Mouse (Mus musculus) liver, embryonic 14.5 days (tissue): ENCODE data around the gene Capzb. TPM values are rescaled to one million over a fixed set of nuclear protein-coding genes. Genes with fewer than 3 reads are reported as not detected.

Experiments
- ATAC-seq: fragments of 200-750 bp; cut with Nextera tagmentation; 2 replicates; pipeline ENCODE4 v1.8.0; 2017; ENCODE audit warnings: moderate number of reproducible peaks, mild to moderate bottlenecking, moderate library complexity; ENCODE audit not compliant: insufficient read depth
- DNase-seq, 3 experiments: peaks; one replicate each; pipeline ENCODE4 v3.0.0-alpha.2; 2012 to 2013; ENCODE audit warnings: low read depth in 3 of 3, low spot score in 3 of 3
- H3K27ac ChIP-seq: fragments of 300-500 bp; sonication (generic); 2 replicates; pipeline ENCODE4 v1.5.1; 2014; ENCODE audit warnings: moderate library complexity, mild to moderate bottlenecking, control low read depth, inconsistent platforms
- H3K27me3 ChIP-seq: fragments of 300-500 bp; sonication (generic); 2 replicates; pipeline ENCODE4 v1.6.1; 2014; ENCODE audit warnings: mild to moderate bottlenecking, low read length, moderate library complexity; ENCODE audit not compliant: control insufficient read depth, insufficient read depth
- H3K36me3 ChIP-seq: fragments of 300-500 bp; sonication (generic); replicated peaks from 2 replicates; pipeline ENCODE4 v1.6.1; 2014; ENCODE audit warnings: low read depth; ENCODE audit not compliant: control insufficient read depth, insufficient read depth
- H3K4me1 ChIP-seq, 2 experiments: fragments of 200-500 bp in 1 of 2; fragments of 300-500 bp in 1 of 2; sonication (generic) in 1 of 2; replicated peaks; 2 replicates each; pipeline ENCODE4 v1.6.1; 2012 to 2014; ENCODE audit warnings: antibody characterized with exemption in 1 of 2, inconsistent platforms in 1 of 2, low read length in 1 of 2; ENCODE audit not compliant: control insufficient read depth in 2 of 2, insufficient read depth in 2 of 2
- H3K4me2 ChIP-seq: fragments of 300-500 bp; sonication (generic); 2 replicates; pipeline ENCODE4 v1.6.1; 2014; ENCODE audit warnings: low read depth, mild to moderate bottlenecking, control low read depth, moderate library complexity
- H3K4me3 ChIP-seq, 2 experiments: fragments of 200-500 bp in 1 of 2; fragments of 300-500 bp in 1 of 2; sonication (generic) in 1 of 2; 2 replicates each; pipeline ENCODE4 v1.5.1; 2012 to 2014; ENCODE audit warnings: low read depth in 2 of 2, low read length in 2 of 2, mild to moderate bottlenecking in 2 of 2, control low read depth in 1 of 2, inconsistent platforms in 1 of 2, moderate library complexity in 1 of 2; ENCODE audit not compliant: insufficient read depth in 1 of 2
- H3K9ac ChIP-seq: fragments of 300-500 bp; sonication (generic); replicated peaks from 2 replicates; pipeline ENCODE4 v1.6.1; 2014; ENCODE audit warnings: mild to moderate bottlenecking, control low read depth, moderate library complexity
- H3K9me3 ChIP-seq: fragments of 300-500 bp; sonication (generic); 2 replicates; pipeline ENCODE4 v1.6.1; 2016; ENCODE audit warnings: low read length, mixed read lengths; ENCODE audit not compliant: control insufficient read depth
- CTCF ChIP-seq: IDR thresholded peaks from 2 replicates; pipeline ENCODE4 v1.5.1; 2016; ENCODE audit warnings: antibody characterized with exemption, low read depth, control low read depth
- EP300 ChIP-seq: IDR thresholded peaks from 2 replicates; pipeline ENCODE4 v1.6.1; 2016; ENCODE audit warnings: antibody characterized with exemption, low read depth
- WGBS: fragments of 180-500 bp; shearing (Covaris S2); extraction: QIAGEN DNeasy Blood & Tissue Kit; methylation state at CpG from one replicate; pipeline ENCODE4 v1.1.7; 2014; ENCODE audit not compliant: insufficient replicate concordance; 5-methylcytosine and 5-hydroxymethylcytosine counted together
- polyA plus RNA-seq, 2 experiments: library from polyadenylated mRNA; depleted of rRNA in 1 of 2; stranded (reverse) in 1 of 2; unstranded in 1 of 2; fragments of >200 nt; fragmentation: Nextera tagmentation in 1 of 2; extraction: Ambion mirVana in 1 of 2; gene quantifications; 2 replicates each; pipeline versions ENCODE4 v1.2.1 to v1.2.3; 2012 to 2014

The Capzb gene
- polyA plus RNA-seq, 2 experiments = 63.0 to 110 TPM

- H3K9me3 ChIP-seq = no peaks in the 10 kb centered on the region
- H3K4me3 ChIP-seq = no peak overlapping the region
- TF ChIP-seq CTCF = no peak
- no peak for TF ChIP-seq EP300
- no peaks in the 10 kb centered on the region for H3K27me3 ChIP-seq
- H3K27ac ChIP-seq = no peak overlapping the region
- H3K36me3 ChIP-seq = no peaks in the 10 kb centered on the region
- ATAC-seq (no peak), DNase-seq (no peak)
- no peak overlapping the region for H3K9ac ChIP-seq
- 86% methylated on average over 7 of the region's 7 CpGs for WGBS
- peaks cover 3 to 14% of the 10 kb centered on the region in 2 experiments; a peak in 3 of 4 replicates for H3K4me1 ChIP-seq
- no peak overlapping the region for H3K4me2 ChIP-seq
These were observed 53.6 kb downstream of the Capzb start for GRCm38 (mm10) chr4:139246130-139246877.

- DNase-seq (no peak), ATAC-seq (no peak)
- WGBS = 80% methylated on average over 7 of the region's 7 CpGs
- H3K9ac ChIP-seq = no peak overlapping the region
- TF ChIP-seq EP300 (no peak), CTCF (no peak)
- peaks cover 3 to 20% of the 10 kb centered on the region in 2 experiments; a peak in 3 of 4 replicates for H3K4me1 ChIP-seq
- H3K4me3 ChIP-seq = no peak overlapping the region
- no peak overlapping the region for H3K27ac ChIP-seq
- no peaks in the 10 kb centered on the region for H3K27me3 ChIP-seq
- H3K9me3 ChIP-seq = no peaks in the 10 kb centered on the region
- H3K4me2 ChIP-seq = no peak overlapping the region
- H3K36me3 ChIP-seq = no peaks in the 10 kb centered on the region
These were observed 55.3 kb downstream of the Capzb start for GRCm38 (mm10) chr4:139247966-139248365.

GRCm38 (mm10) chr4:139248736-139249135 is 56.0 kb downstream of the Capzb start:
- DNase-seq = no peak
- Histone ChIP-seq H3K27me3 (no peaks in the 10 kb centered on the region), H3K9me3 (no peaks in the 10 kb centered on the region), H3K36me3 (no peaks in the 10 kb centered on the region), H3K4me1 (peaks cover 3 to 20% of the 10 kb centered on the region in 2 experiments; a peak in 3 of 4 replicates), H3K27ac (no peak overlapping the region), H3K9ac (no peak overlapping the region), H3K4me2 (no peak overlapping the region), H3K4me3 (no peak overlapping the region)
- TF ChIP-seq CTCF (no peak), EP300 (no peak)
- no peak for ATAC-seq
- WGBS = 74% methylated on average over 5 of the region's 5 CpGs

GRCm38 (mm10) chr4:139250043-139250442 is 57.3 kb downstream of the Capzb start:
- no peak for TF ChIP-seq EP300
- no peak for TF ChIP-seq CTCF
- no peak overlapping the region for H3K9ac ChIP-seq
- H3K4me2 ChIP-seq = no peak overlapping the region
- ATAC-seq (no peak), DNase-seq (no peak)
- H3K27ac ChIP-seq = no peak overlapping the region
- 64% methylated on average over 5 of the region's 5 CpGs for WGBS
- H3K4me1 ChIP-seq = peaks cover 3 to 20% of the 10 kb centered on the region in 2 experiments; a peak in 3 of 4 replicates
- H3K4me3 ChIP-seq = no peak overlapping the region
- no peaks in the 10 kb centered on the region for H3K27me3 ChIP-seq
- H3K36me3 ChIP-seq = no peaks in the 10 kb centered on the region
- no peaks in the 10 kb centered on the region for H3K9me3 ChIP-seq

GRCm38 (mm10) chr4:139250886-139251285 is 58.2 kb downstream of the Capzb start:
- H3K27me3 ChIP-seq = no peaks in the 10 kb centered on the region
- no peaks in the 10 kb centered on the region for H3K36me3 ChIP-seq
- no peak for TF ChIP-seq CTCF
- TF ChIP-seq EP300 = no peak
- no peak for DNase-seq
- H3K4me1 ChIP-seq = peaks cover 3 to 20% of the 10 kb centered on the region in 2 experiments; a peak in 3 of 4 replicates
- H3K4me3 ChIP-seq = no peak overlapping the region
- no peak overlapping the region for H3K4me2 ChIP-seq
- no peak overlapping the region for H3K9ac ChIP-seq
- no peak overlapping the region for H3K27ac ChIP-seq
- H3K9me3 ChIP-seq = no peaks in the 10 kb centered on the region
- ATAC-seq = peak; percentile 36
- WGBS = 24% methylated on average over 8 of the region's 8 CpGs
